Mouse (Mus musculus) splenic B cell, adult 2 months (primary cell): Measurements from ENCODE around the gene Dnajc12.
"Not testable (repeated sequence)": the region's sequence is repeated elsewhere in the genome, so short reads cannot be mapped to it uniquely, and the experiment has no call there.

Source experiments
- DNase-seq: peaks from one replicate; pipeline ENCODE4 v3.0.0-alpha.2; 2011; ENCODE audit warnings: low read depth, low spot score
- H3K27me3 ChIP-seq: 2 replicates; pipeline ENCODE4 v1.6.1; 2012; ENCODE audit warnings: mild to moderate bottlenecking, low read length, moderate library complexity, mixed read lengths; ENCODE audit not compliant: control insufficient read depth, poor library complexity, insufficient read depth, severe bottlenecking
- H3K36me3 ChIP-seq: 2 replicates; pipeline ENCODE4 v1.6.1; 2012; ENCODE audit warnings: mild to moderate bottlenecking, low read length, moderate library complexity, mixed read lengths; ENCODE audit not compliant: control insufficient read depth, poor library complexity, insufficient read depth, severe bottlenecking

Dnajc12 gene

DNA sequence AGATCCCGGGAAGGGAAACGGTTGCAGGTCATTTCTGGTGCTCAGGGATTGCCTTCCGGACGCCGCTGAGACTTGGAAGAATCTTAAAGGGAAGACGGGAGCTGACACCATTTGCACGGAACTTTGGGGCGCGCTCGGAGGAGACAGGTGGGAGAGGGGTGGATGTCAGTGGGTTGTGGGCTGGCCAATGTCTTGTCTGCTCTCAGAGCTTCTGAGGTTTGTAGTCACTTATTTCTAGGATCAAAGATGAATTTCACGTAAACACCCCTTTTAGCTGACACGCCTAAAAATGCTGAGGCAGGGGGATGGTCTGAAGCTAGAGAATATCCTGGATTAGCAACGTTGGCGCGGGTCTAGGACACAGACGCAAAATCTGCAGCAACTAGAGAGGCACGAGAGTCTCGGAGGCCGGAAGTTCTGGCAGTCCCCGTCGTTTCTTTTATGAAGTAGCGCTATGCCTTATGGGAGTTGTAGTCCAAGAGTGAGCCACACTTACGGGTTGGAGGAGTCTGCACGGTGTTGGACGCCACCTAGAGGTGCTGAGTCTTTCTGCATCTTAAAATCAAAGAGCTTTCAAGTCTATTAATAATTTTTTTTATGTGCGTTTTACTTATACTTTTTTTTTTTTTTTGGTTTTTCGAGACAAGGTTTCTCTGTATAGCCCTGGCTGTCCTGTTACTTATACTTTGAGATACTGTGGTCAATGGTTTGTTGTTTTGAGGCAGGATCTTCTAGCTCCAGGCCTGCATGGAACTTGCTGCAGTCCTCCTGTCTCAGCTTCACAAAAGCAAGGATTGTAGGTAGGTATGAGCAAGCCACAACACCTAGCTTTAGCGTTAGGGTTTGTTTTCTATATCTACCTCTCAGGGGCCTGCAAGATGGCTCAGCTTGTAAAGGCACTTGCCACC, at the start of gene Dnajc12:
Dnajc12 (plus strand) TSS at position 72 of the 908 bp plus-strand sequence.
- Histone ChIP-seq H3K36me3 (no peaks in the 10 kb centered on the region), H3K27me3 (no peaks in the 10 kb centered on the region)
- DNase-seq, result peak; percentile 97

DNA sequence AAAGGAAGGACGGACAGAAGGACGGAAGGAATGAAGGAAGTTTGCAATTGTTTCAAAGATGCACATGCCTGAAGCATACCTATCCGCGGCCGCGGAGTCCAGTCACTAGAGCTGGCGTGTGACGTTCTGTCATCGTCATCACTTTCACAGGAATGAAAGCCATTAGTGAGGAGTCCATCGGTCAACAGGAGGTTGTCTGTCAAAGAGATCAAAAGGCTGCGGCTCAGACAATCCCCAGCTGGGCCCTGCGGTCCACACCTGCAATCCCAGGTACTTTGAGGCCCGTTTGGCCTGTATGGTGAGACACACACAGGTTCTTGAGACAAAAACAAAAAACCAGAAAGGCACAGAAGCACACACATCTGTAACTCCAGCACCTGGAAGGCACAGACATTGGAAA, 45.3 kb upstream of the Dnajc12 start:
- Histone ChIP-seq H3K36me3 (peaks cover 10% of the 10 kb centered on the region), H3K27me3 (no peaks in the 10 kb centered on the region)
- no peak for DNase-seq

DNA sequence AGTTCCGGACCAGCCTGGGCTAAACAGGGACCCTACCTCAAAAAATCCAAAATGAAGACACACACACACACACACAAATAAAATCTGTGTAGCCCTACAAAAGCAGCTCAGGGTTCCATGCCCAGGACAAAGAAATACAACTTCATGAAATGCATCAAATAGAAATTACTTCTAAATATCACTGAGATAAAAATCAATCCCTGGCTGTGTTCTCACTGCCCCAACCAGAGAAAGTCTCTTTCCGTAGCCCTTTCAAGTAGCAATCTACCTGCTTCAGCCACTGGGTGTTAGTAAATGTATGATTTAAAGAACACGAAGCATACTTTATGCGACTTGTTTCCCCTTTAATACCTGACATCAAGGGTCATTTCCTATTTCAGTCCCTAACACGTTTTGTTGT, 44.9 kb upstream of the Dnajc12 start:
- peak; percentile 23 for DNase-seq
- H3K36me3 ChIP-seq, result peaks cover 10% of the 10 kb centered on the region
- no peaks in the 10 kb centered on the region; the same call in 1 of the 2 replicates for H3K27me3 ChIP-seq

DNA sequence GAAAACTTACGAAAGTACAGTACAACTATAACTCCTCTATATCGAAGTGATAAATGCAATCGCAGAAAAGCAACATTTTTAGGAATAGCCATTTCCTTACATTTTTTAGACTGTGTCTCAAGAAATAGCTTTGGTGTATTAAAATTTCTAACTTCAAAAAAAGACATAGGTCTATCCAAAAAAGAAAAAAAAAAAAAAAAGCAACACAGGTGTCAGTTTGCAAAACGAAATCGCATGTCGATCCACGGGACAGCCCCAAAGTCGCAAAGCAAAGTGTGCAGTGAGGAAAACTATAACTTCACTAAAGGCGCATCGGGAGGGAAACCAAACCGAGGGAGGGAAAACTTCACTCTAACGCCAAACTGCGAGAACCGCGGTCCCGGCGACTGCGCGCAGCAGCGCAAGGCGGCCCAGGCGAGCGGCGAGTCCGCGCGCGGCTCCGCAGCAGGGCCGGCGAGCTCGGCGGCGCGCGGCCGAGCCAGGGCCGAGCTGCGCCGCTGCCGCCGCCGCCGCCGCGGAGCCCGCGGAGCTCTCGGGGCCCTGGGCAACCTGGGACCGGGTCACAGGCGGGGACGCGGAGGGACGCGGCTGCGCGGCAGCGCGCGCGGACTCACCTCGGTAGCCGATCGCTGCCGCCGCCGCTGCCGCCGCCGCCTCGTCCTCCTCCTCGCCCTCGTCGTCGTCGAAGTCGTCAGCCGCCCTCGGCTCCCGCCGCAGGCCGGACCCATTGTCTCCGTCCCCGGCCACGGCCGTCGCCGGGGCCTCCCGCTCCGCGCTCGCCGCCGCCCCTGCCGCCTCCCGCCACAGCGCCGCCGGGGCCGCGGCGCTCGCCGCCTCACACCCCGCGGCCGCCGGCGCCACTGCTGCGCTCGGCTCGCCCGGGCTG, 44.0 kb upstream of the Dnajc12 start:
- no peaks in the 10 kb centered on the region; the same call in 1 of the 2 replicates for H3K27me3 ChIP-seq
- peaks cover 10% of the 10 kb centered on the region for H3K36me3 ChIP-seq
- DNase-seq, result peak; percentile 59

DNA sequence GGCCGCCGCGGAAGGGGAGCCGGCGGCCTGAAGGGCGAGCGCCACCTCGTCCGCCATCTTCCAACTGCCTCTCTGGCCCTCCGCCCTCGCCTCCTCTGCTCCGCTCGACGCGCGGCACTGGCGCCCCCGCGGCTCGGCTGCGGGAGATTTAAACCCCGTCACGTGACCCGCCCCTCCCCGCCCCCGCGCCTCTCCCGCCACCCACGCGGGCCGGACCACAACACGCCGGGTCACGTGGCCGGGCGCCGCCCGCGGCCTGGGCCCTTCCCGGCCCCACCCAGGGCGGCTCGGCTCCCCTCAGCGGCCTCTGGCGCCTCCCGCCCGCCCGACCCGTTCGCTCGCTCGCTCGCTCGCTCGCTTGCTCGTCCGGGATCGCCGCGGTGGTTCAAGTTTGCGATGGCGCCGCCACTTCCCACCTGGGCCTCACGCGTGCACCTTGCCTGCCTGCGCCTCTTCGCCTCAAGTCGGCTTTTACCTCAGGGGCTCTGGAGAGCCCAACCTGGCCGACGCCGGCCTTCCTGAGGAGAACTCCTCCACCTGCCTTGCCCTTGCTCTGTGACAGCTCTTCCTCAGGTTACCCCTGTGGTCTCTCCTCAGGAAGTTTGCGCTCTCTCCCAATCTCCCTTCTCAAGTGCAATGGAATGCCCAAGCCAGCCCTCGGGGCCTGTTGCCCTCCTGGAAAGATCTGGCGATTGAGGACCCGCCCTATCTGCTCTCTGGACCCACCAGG, 43.2 kb upstream of the Dnajc12 start:
- Histone ChIP-seq H3K36me3 (peaks cover 7% of the 10 kb centered on the region), H3K27me3 (no peaks in the 10 kb centered on the region; the same call in 1 of the 2 replicates)
- DNase-seq, result peak; percentile 94

DNA sequence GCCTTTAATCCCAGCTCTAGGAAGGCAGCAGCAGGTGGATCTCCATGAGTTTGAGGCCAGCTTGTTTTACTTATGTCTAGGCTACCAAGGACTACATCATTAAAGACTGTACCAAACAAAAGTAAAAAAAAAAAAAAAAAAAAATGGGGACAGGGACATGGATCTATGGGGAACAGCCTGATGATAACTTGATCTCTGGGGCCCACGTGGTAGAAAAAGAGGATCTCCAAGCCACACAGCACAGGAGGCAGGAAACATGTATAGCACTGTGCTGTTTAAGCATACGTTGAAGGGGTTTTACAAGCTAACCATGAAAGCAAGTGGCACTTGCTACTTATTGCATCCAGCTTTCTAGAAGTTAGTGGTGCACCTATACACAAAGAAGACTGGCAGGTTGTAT, 40.9 kb upstream of the Dnajc12 start:
- H3K36me3 ChIP-seq, result no peaks in the 10 kb centered on the region
- H3K27me3 ChIP-seq, result no peaks in the 10 kb centered on the region; the same call in 1 of the 2 replicates
- no peak for DNase-seq

DNA sequence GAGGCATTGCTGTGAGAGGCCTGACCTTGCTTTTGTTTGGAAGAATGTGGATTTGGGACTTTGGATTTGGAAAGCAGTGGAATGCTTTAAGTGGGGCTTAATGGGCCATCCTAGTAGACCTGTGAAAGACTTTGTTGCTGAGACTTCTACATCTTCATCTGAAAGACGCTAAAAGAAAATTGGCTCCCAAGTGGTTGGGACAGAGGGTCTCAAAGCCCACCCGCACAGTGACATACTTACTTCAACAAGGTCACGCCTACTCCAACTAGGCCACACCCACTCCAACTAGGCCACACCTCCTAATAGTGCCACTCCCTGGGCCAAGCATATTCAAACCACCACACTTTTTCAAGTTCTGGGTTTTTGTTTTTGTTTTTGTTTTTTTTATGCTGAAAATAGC, 37.5 kb upstream of the Dnajc12 start:
- no peaks in the 10 kb centered on the region; the same call in 1 of the 2 replicates for H3K27me3 ChIP-seq

DNA sequence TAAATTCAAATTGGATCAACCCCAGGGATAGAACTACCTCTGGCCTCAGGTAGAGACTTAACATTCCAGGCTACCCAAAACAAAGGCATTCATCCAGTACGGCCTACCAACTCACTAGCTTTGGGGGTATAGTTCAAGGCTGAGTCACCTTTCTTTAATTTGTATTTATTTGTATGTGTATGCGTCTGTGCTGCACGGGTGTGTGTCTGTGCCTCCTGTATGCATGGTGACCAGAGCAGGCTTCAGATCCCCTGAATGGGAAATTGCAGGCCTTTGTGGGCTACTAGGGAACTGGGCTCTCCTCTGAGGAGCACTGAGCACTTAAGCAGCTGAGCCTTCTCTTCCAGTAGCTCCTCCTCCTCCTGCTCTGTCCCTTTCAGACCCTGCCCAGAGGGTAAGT, 34.0 kb upstream of the Dnajc12 start:
- no peaks in the 10 kb centered on the region for H3K27me3 ChIP-seq
- DNase-seq, result no peak
- no peaks in the 10 kb centered on the region for H3K36me3 ChIP-seq

More for the DNA sequence above, 37.5 kb upstream of the Dnajc12 start:
- no peak for DNase-seq
- H3K36me3 ChIP-seq, result no peaks in the 10 kb centered on the region

- DNase-seq, result no peak
- Histone ChIP-seq H3K27me3 (no peaks in the 10 kb centered on the region), H3K36me3 (no peaks in the 10 kb centered on the region)
These were observed 31.6 kb upstream of the Dnajc12 start for GRCm38 (mm10) chr10:63350666-63351065.

- DNase-seq, H3K36me3 ChIP-seq: not testable (repeated sequence)
These were observed 31.1 kb upstream of the Dnajc12 start for GRCm38 (mm10) chr10:63351099-63351498.

GRCm38 (mm10) chr10:63352111-63352510, 30.1 kb upstream of the Dnajc12 start:
- Histone ChIP-seq H3K27me3 (no peaks in the 10 kb centered on the region), H3K36me3 (no peaks in the 10 kb centered on the region)
- no peak for DNase-seq

More at GRCm38 (mm10) chr10:63351099-63351498, 31.1 kb upstream of the Dnajc12 start:
- H3K27me3 ChIP-seq, result not testable (repeated sequence)

DNA sequence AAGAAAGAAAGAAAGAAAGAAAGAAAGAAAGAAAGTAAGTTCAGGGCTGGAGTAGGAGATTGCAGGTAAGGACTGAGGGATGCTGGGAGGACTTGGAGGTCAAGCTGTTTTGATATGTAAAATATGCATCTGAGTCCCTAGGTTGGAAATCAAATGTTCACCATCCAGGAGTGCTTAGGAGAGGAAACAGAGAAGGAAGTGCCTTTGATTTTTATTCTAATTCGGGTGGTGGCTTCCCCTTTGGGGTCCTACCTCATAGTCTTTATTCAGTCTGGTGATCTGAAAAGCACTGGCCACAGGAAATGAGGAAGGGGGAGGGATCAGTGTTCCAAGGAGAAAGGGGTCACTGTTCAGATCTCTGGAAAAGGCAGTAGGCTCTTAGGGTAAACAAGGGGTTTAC, 21.7 kb upstream of the Dnajc12 start:
- H3K36me3 ChIP-seq, result no peaks in the 10 kb centered on the region
- no peaks in the 10 kb centered on the region for H3K27me3 ChIP-seq
- DNase-seq, result no peak

DNA sequence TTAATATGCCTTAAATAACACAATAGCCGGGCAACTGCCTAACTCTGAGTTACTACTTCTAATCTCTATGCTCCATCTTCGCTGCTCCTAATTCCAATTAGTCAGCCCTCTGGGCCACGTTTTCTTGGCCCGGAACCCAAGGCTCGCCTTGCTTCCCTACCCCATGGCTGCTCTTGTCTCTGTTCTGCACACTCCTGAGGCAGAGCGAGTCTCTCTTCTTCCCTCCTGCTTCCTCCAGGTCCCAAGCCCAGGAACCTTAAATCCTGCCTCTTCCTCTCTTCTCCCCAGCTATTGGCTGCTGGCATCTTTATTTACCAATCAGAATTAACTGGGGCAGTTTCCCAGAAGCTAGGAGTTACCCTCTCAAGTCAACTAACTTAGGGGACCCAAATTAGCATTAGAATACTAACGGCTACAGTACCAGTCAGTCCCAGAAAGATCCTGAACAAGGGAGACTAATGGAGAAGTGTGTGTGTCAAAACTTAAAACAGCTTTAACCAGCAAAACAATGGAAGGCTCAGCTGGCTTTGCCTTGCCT, 16.3 kb upstream of the Dnajc12 start:
- DNase-seq, result no peak
- no peaks in the 10 kb centered on the region for H3K27me3 ChIP-seq
- H3K36me3 ChIP-seq, result no peaks in the 10 kb centered on the region

DNA sequence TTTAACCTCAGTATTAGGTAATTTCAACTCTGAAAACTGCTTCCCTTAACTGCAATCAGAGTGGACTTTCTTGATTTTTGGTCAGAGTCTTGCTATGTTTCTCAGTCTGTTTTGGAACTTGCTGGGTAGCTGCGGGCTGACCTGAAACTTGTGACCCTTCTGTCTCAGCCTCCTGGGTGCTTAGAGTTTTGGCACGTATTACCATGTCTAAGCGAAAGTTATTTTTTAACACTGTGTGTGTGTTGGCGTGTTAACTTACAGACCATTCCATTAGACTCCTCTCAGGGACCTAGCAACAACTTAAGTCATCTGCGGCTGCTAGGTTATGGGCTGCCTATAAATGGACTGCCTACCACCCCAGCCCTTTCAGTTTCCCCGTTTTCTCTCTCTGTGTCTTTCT, 14.9 kb upstream of the Dnajc12 start:
- Histone ChIP-seq H3K36me3 (no peaks in the 10 kb centered on the region), H3K27me3 (no peaks in the 10 kb centered on the region)
- no peak for DNase-seq
